Mouse (Mus musculus): ENCODE measurements at regions not wholly inside any gene's neighbourhood (a gene's known extent, or its start where the extent isn't known, plus 50 kb on each side); places are given as distances from the start of the nearest gene placed in this dataset.

GRCm38 (mm10) chr2:92709668-92710067 is 110.2 kb downstream of the Chst1 start:
- Histone ChIP-seq H3K27ac (replicated peaks; ENCODE audit: low read depth, low read length) (no peak overlapping the region), H3K9me3 (ENCODE audit: control insufficient read depth, low read length) (no peaks in the 10 kb centered on the region), H3K4me2 (replicated peaks; ENCODE audit: low read depth, low read length, severe bottlenecking) (no peak overlapping the region), H3K4me3 (replicated peaks; ENCODE audit: low read length) (no peak overlapping the region), H3K9ac (ENCODE audit: low read depth, low read length, severe bottlenecking) (no peak overlapping the region), H3K36me3 (ENCODE audit: control insufficient read depth, insufficient read depth, low read length) (no peaks in the 10 kb centered on the region), H3K27me3 (ENCODE audit: control insufficient read depth, insufficient read depth, low read length) (no peaks in the 10 kb centered on the region), H3K4me1 (ENCODE audit: control insufficient read depth, insufficient read depth, low read length) (no peaks in the 10 kb centered on the region)
- ATAC-seq (ENCODE audit: low FRiP score, low read depth), result no peak
- no peak for DNase-seq (ENCODE audit: low spot score)
- no peak for TF ChIP-seq POLR2A (IDR thresholded peaks at IDR 0.05; ENCODE audit: borderline replicate concordance, extremely low read depth, insufficient read depth, insufficient read length)
- WGBS, result 84% methylated on average over 3 of the region's 3 CpGs

GRCm38 (mm10) chr2:92711122-92711777 is 111.7 kb downstream of the Chst1 start:
- no peaks in the 10 kb centered on the region for H3K4me1 ChIP-seq (ENCODE audit: control insufficient read depth, insufficient read depth, low read length)
- H3K9me3 ChIP-seq (ENCODE audit: control insufficient read depth, low read length), result no peaks in the 10 kb centered on the region
- H3K36me3 ChIP-seq (ENCODE audit: control insufficient read depth, insufficient read depth, low read length), result no peaks in the 10 kb centered on the region
- 24% methylated on average over 15 of the region's 15 CpGs for WGBS
- no peak for TF ChIP-seq POLR2A (IDR thresholded peaks at IDR 0.05; ENCODE audit: borderline replicate concordance, extremely low read depth, insufficient read depth, insufficient read length)
- H3K9ac ChIP-seq (ENCODE audit: low read depth, low read length, severe bottlenecking), result no peak overlapping the region
- no peaks in the 10 kb centered on the region for H3K27me3 ChIP-seq (ENCODE audit: control insufficient read depth, insufficient read depth, low read length)
- ATAC-seq (ENCODE audit: low FRiP score, low read depth) (no peak), DNase-seq (ENCODE audit: low spot score) (no peak)
- H3K27ac ChIP-seq (replicated peaks; ENCODE audit: low read depth, low read length), result no peak overlapping the region
- H3K4me3 ChIP-seq (replicated peaks; ENCODE audit: low read length), result no peak overlapping the region; the same call in 1 of the 2 replicates
- H3K4me2 ChIP-seq (replicated peaks; ENCODE audit: low read depth, low read length, severe bottlenecking), result peak overlapping the region; percentile 6; the same call in 1 of the 2 replicates

- no peak overlapping the region for H3K9ac ChIP-seq (ENCODE audit: low read depth, low read length, severe bottlenecking)
Observed at GRCm38 (mm10) chr2:92712266-92713144, 113.0 kb downstream of the Chst1 start.

GRCm38 (mm10) chr2:92717706-92718105 is 118.2 kb downstream of the Chst1 start:
- H3K4me3 ChIP-seq (replicated peaks; ENCODE audit: low read length), result no peak overlapping the region
- no peak for ATAC-seq (ENCODE audit: low FRiP score, low read depth)
- no peak overlapping the region for H3K9ac ChIP-seq (ENCODE audit: low read depth, low read length, severe bottlenecking)
- no peak overlapping the region for H3K4me2 ChIP-seq (replicated peaks; ENCODE audit: low read depth, low read length, severe bottlenecking)
- H3K27ac ChIP-seq (replicated peaks; ENCODE audit: low read depth, low read length), result no peak overlapping the region
- H3K27me3 ChIP-seq (ENCODE audit: control insufficient read depth, insufficient read depth, low read length), result no peaks in the 10 kb centered on the region
- H3K36me3 ChIP-seq (ENCODE audit: control insufficient read depth, insufficient read depth, low read length), result no peaks in the 10 kb centered on the region
- no peak for TF ChIP-seq POLR2A (IDR thresholded peaks at IDR 0.05; ENCODE audit: borderline replicate concordance, extremely low read depth, insufficient read depth, insufficient read length)
- H3K9me3 ChIP-seq (ENCODE audit: control insufficient read depth, low read length), result no peaks in the 10 kb centered on the region
- WGBS, result 72% methylated on average over 2 of the region's 3 CpGs
- H3K4me1 ChIP-seq (ENCODE audit: control insufficient read depth, insufficient read depth, low read length), result no peaks in the 10 kb centered on the region
- no peak for DNase-seq (ENCODE audit: low spot score)

More at GRCm38 (mm10) chr2:92712266-92713144, 113.0 kb downstream of the Chst1 start:
- H3K9me3 ChIP-seq (ENCODE audit: control insufficient read depth, low read length), result no peaks in the 10 kb centered on the region
- no peaks in the 10 kb centered on the region for H3K4me1 ChIP-seq (ENCODE audit: control insufficient read depth, insufficient read depth, low read length)
- TF ChIP-seq POLR2A (IDR thresholded peaks at IDR 0.05; ENCODE audit: borderline replicate concordance, extremely low read depth, insufficient read depth, insufficient read length), result no peak
- H3K27me3 ChIP-seq (ENCODE audit: control insufficient read depth, insufficient read depth, low read length), result no peaks in the 10 kb centered on the region
- no peak for DNase-seq (ENCODE audit: low spot score)
- no peak overlapping the region for H3K4me2 ChIP-seq (replicated peaks; ENCODE audit: low read depth, low read length, severe bottlenecking)
- no peaks in the 10 kb centered on the region for H3K36me3 ChIP-seq (ENCODE audit: control insufficient read depth, insufficient read depth, low read length)
- ATAC-seq (ENCODE audit: low FRiP score, low read depth), result no peak
- 63% methylated on average over 11 of the region's 11 CpGs for WGBS
- H3K4me3 ChIP-seq (replicated peaks; ENCODE audit: low read length), result no peak overlapping the region
- H3K27ac ChIP-seq (replicated peaks; ENCODE audit: low read depth, low read length), result no peak overlapping the region

GRCm38 (mm10) chr2:92721951-92722350 is 122.4 kb downstream of the Chst1 start:
- Histone ChIP-seq H3K4me1 (ENCODE audit: control insufficient read depth, insufficient read depth, low read length) (no peaks in the 10 kb centered on the region), H3K4me3 (replicated peaks; ENCODE audit: low read length) (no peak overlapping the region), H3K4me2 (replicated peaks; ENCODE audit: low read depth, low read length, severe bottlenecking) (no peak overlapping the region), H3K27me3 (ENCODE audit: control insufficient read depth, insufficient read depth, low read length) (no peaks in the 10 kb centered on the region), H3K27ac (replicated peaks; ENCODE audit: low read depth, low read length) (no peak overlapping the region), H3K9me3 (ENCODE audit: control insufficient read depth, low read length) (no peaks in the 10 kb centered on the region), H3K9ac (ENCODE audit: low read depth, low read length, severe bottlenecking) (no peak overlapping the region), H3K36me3 (ENCODE audit: control insufficient read depth, insufficient read depth, low read length) (no peaks in the 10 kb centered on the region)
- no peak for ATAC-seq (ENCODE audit: low FRiP score, low read depth)
- no peak for TF ChIP-seq POLR2A (IDR thresholded peaks at IDR 0.05; ENCODE audit: borderline replicate concordance, extremely low read depth, insufficient read depth, insufficient read length)
- 84% methylated on average over 3 of the region's 3 CpGs for WGBS
- DNase-seq (ENCODE audit: low spot score), result no peak
